Mouse (Mus musculus) frontal cortex, adult (tissue): ENCODE measurements around the gene Gpr65.
"Not testable (repeated sequence)": the region's sequence is repeated elsewhere in the genome, so short reads cannot be mapped to it uniquely, and the experiment has no call there.

Experiments used
- ATAC-seq: cut with Nextera tagmentation; 2 replicates; pipeline ENCODE4 v1.9.2; 2017; ENCODE audit warnings: mild to moderate bottlenecking, moderate library complexity, mixed read lengths; ENCODE audit not compliant: low TSS enrichment

Gpr65 gene

DNA sequence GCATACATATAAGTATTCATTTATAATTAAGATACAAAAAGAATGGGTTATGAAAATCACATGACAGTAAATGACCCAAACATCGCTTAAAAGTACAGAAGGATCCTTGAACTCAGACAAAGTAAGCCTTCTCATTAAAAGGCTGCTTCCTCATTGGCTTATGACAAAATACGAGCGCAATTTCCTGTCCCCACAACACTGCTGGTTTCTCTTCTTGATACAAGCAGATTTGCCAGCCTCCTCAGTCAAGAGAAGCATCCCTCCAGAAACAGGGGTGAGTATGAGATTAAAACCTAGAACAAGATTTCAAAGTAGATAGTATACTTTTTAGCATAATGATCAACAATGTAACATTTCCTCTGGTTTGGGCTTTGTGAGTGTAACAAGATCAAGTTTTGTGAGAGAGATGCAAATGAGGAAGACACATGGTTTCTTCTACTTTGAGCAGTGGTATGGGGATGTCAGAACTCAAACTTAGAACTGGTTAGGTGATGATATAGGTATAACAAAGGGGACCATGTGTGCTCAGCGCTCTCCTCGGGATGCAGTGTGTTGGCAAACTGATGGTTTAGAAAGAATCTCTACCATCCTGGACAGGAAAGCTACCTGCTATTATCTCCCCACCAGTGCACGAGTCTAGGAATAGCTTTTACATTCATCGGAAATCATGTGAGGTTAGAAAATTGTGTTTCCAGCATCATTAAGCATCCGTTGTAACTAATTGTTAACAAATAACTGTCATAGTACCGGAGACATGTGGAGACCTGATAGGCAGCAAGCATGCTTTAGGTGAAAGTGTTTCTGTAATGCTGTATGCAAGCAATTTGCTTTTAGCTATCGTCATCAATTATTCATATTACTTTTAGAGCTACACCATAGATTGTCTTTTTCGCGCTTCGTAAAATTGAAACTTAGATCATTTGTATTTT lies at the start of gene Gpr65:
Gpr65 (plus strand) TSS at position 195 of the 929 bp plus-strand sequence.
- no peak for ATAC-seq

DNA sequence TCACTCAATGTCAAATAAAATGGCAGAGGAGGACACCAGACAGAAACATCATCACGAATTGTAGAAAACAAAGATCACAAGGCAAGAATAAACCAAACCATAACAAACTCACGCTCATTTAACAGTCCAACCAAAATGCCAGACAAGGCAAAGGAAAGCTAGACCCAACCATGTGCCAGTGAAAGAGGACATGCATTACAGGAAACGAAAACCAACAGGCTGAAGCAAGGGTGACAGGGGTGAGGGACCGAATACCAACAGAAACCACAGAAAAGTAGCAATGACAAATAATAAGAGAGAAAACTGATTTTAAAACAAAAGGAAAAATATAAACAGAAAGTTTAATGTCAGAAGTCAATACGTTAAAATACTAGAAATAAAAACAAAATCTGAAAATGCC lies 45.1 kb upstream of the Gpr65 start:
- no peak for ATAC-seq

DNA sequence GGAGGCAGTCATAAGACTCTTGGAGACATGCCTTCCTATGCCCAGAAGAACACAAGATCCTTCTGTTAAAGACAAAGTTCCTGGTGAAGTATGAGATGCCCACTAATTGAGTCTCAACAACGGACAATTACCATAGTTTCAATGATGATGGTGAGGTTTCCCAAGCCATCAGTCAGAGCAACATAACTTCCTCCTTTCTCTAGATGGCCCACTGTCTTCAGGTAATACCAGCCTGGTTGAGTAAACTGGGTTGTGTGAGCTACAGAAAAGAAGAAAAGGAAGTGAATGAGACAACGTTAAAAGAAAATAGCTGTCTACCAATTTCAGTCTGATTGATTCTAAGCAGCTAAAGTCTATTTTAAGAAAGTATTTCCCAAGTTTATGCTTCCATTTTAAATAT lies 41.4 kb upstream of the Gpr65 start:
- no peak for ATAC-seq

DNA sequence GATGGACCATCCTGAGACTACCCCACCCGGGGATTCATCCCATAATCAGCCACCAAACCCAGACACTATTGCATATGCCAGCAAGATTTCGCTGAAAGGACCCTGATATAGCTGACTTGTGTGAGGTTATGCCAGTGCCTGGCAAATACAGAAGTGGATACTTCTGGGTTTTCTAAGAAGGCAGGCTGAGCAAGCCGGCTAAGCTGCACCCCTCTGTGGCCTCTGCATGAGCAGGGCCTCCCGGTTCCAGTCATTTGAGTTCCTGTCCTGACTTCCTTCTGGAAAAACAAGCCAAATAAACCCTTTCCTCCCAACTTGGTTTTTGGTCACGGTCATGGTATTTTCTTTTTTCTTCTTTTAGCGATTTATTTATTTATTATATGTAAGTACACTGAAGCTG lies 30.0 kb upstream of the Gpr65 start:
- ATAC-seq = not testable (repeated sequence)

- peak; percentile 82 for ATAC-seq
These were observed 24.3 kb upstream of the Gpr65 start for GRCm38 (mm10) chr12:98244161-98244560.

GRCm38 (mm10) chr12:98244865-98245264 lies 23.6 kb upstream of the Gpr65 start:
- no peak for ATAC-seq

GRCm38 (mm10) chr12:98246835-98247234 lies 21.6 kb upstream of the Gpr65 start:
- 0 out of 2 replicates have a peak, but pooled peaks have one; percentile 47 for ATAC-seq

DNA sequence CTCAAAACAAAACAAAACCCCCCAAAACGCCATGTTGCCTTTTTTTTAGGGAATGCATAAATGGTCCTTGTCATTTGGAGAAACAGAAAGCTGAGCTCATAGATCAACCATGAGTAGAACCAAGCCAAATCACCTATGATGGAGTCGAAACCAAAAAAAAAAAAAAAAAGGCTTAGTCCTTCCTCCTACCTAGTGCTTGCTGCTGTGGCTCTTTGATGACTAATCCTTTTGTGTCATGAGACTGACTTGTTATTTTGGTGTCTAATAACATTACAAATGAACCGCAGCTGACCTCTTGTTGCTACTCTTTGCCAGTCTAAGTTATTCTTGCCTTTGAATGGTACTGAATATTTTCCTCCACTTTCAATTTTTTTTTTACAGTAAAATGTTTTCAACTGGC lies 18.8 kb upstream of the Gpr65 start:
- no peak for ATAC-seq

GRCm38 (mm10) chr12:98250327-98250726 lies 18.1 kb upstream of the Gpr65 start:
- no peak for ATAC-seq

DNA sequence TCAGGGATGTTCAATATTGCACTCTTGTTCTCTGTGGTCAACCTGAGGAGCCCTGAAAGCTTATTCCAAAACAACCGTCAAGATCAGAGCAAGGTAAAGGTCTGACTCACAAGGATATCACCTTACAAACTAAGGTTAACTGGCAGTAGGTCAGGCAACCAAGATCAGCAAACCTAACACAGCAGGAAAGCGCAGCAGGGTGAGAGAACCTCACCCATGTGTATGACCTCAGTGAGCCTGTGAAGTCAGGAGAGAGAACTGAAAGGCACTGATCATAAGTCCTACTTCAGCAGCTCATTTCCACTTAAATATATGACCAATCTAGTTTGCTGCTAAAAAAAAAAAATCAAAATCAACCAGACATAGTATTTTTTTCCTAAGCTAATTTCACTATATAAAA lies 16.0 kb upstream of the Gpr65 start:
- ATAC-seq = no peak

- no peak for ATAC-seq
These were observed 13.0 kb upstream of the Gpr65 start for GRCm38 (mm10) chr12:98255373-98255995.

GRCm38 (mm10) chr12:98258371-98258844 lies 10.0 kb upstream of the Gpr65 start:
- ATAC-seq = no peak; the same call in none of the 2 replicates

- peak; percentile 91 for ATAC-seq
These were observed 9.5 kb upstream of the Gpr65 start, which contains the start of gene Galc for GRCm38 (mm10) chr12:98258845-98259517. Gene Galc (minus strand): TSS chr12:98259459.

DNA sequence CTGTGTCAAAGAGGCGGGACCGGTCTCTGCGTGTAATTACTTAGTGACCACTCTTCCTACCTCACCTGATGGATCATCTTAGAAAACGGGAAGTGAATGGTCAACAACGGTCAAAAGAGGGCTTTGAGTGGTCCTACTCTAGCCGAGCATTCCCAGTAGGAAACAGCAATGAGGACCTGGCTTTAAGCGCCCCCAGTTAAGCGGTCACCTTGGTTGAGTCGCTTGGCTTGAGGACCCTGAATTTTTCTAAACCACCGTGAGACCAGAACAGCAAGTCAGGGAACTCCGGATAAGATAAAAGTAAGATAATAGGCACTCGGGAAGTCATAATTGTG lies 8.9 kb upstream of the Gpr65 start:
- ATAC-seq = no peak

GRCm38 (mm10) chr12:98265697-98266096 lies 2.7 kb upstream of the Gpr65 start:
- no peak for ATAC-seq

GRCm38 (mm10) chr12:98269791-98270745 lies 1.6 kb downstream of the Gpr65 start:
- ATAC-seq = no peak

DNA sequence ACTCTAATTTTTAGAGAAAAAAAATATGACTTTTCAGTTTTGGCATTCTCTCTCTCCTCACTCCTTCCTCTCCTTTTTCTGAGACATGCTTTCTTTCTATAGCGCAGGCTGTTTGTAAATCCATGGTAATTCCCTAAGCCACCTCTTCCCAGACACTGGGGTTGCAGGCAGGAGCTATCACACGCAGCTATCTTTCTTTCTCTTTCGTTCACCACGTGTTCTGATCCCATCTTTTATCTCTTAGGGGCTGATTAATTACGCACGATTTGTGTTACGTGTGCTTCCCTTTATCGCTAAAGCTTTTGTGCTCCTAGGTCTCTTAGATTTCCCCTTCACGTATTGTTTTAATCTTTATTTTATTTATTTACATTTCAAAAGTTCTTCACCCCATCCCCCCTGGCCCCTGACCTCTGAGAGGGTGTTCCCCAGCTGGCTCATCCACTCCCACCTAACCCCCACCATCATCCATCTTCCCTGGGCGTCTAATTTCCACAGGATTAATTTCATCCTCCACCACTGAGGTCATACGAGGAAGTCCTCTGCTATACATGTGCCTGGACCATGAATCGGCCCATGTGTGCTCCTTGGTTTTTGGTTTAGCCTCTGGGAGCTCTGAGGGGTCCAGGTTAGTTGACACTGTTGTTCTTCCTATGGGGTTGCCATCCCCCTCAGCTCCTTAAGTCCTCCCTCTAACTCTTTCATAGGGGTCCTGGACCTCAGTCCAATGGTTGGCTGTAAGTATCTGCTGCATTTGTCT lies 2.6 kb downstream of the Gpr65 start:
- no peak for ATAC-seq

DNA sequence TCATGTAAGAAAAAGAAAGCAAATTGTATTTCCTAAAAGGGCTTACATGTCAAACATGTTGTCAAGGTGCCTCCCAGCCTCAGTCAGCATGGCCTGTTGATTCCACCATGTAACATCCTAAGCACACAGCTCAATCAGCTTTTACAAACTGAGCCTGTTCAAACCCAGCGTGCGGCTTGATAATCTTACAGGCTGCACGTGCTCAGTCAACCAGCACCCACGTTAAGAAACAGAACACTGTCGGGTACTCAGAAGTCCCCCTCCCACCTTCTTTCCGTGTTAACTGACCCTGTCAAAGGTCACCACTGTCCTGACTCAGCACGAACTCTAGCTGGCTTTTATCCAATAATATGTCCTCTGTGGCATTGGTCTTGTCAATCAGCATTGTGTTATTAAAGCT lies 4.0 kb downstream of the Gpr65 start:
- ATAC-seq = no peak

- peak; percentile 89 for ATAC-seq
These were observed 12.1 kb downstream of the Gpr65 start for GRCm38 (mm10) chr12:98280530-98280929.

- no peak for ATAC-seq
These were observed 12.6 kb downstream of the Gpr65 start for GRCm38 (mm10) chr12:98280996-98281395.
